Mouse (Mus musculus): ENCODE results near the gene Khk. TPM values are rescaled to one million over a fixed set of nuclear protein-coding genes. Genes with fewer than 3 reads are reported as not detected.
"Not testable (repeated sequence)": the region's sequence is repeated elsewhere in the genome, so short reads cannot be mapped to it uniquely, and the experiment has no call there.

Khk gene
- 9.0 and 11.2 TPM in 2 replicates for polyA plus RNA-seq (2014; fragmentation: Nextera tagmentation; extraction: Ambion mirVana)

GRCm38 (mm10) chr5:30921256-30922033 is at the start of gene Khk:
TSS of gene Khk (plus strand) at chr5:30921431.
- peak within 1 kb of the TSS; percentile 70; the same call in 1 of the 2 replicates for H3K27ac ChIP-seq
- peak within 1 kb of the TSS; percentile 53 for H3K9ac ChIP-seq
- H3K9me3 ChIP-seq (ENCODE audit: control insufficient read depth, low read length) = no peaks in the 10 kb centered on the region
- no peaks in the 10 kb centered on the region for H3K27me3 ChIP-seq (ENCODE audit: control insufficient read depth, insufficient read depth, low read length)
- peaks cover 12% of the 10 kb centered on the region for H3K4me1 ChIP-seq (replicated peaks; ENCODE audit: control insufficient read depth, insufficient read depth, low read length)
- peak; percentile 70 for ATAC-seq (ENCODE audit: low FRiP score)
- H3K4me2 ChIP-seq (replicated peaks) = peak within 1 kb of the TSS; percentile 85
- H3K36me3 ChIP-seq (replicated peaks; ENCODE audit: control insufficient read depth, insufficient read depth) = no peaks in the 10 kb centered on the region
- peak within 1 kb of the TSS; percentile 45 for H3K4me3 ChIP-seq (replicated peaks; ENCODE audit: low read length)
- under 1% methylated on average over 39 of the region's 40 CpGs for WGBS
- DNase-seq (ENCODE audit: low spot score) = peak; percentile 91

- Histone ChIP-seq H3K4me2 (replicated peaks) (no peak overlapping the region), H3K9me3 (ENCODE audit: control insufficient read depth, low read length) (no peaks in the 10 kb centered on the region), H3K4me1 (replicated peaks; ENCODE audit: control insufficient read depth, insufficient read depth, low read length) (peaks cover 15% of the 10 kb centered on the region), H3K9ac (no peak overlapping the region), H3K36me3 (replicated peaks; ENCODE audit: control insufficient read depth, insufficient read depth) (peaks cover 70% of the 10 kb centered on the region), H3K27ac (no peak overlapping the region), H3K27me3 (ENCODE audit: control insufficient read depth, insufficient read depth, low read length) (no peaks in the 10 kb centered on the region), H3K4me3 (replicated peaks; ENCODE audit: low read length) (no peak overlapping the region)
- 95% methylated on average over 9 of the region's 9 CpGs for WGBS
- DNase-seq (ENCODE audit: low spot score) (no peak), ATAC-seq (ENCODE audit: low FRiP score) (no peak)
Observed at GRCm38 (mm10) chr5:30872574-30872973, 48.7 kb upstream of the Khk start.

GRCm38 (mm10) chr5:30874365-30874764 is 46.9 kb upstream of the Khk start:
- Histone ChIP-seq H3K27ac (no peak overlapping the region), H3K9me3 (ENCODE audit: control insufficient read depth, low read length) (no peaks in the 10 kb centered on the region), H3K4me2 (replicated peaks) (no peak overlapping the region), H3K36me3 (replicated peaks; ENCODE audit: control insufficient read depth, insufficient read depth) (peaks cover 72% of the 10 kb centered on the region), H3K9ac (no peak overlapping the region), H3K27me3 (ENCODE audit: control insufficient read depth, insufficient read depth, low read length) (no peaks in the 10 kb centered on the region), H3K4me1 (replicated peaks; ENCODE audit: control insufficient read depth, insufficient read depth, low read length) (peaks cover 10% of the 10 kb centered on the region), H3K4me3 (replicated peaks; ENCODE audit: low read length) (no peak overlapping the region)
- no peak for ATAC-seq (ENCODE audit: low FRiP score)
- no peak for DNase-seq (ENCODE audit: low spot score)
- WGBS = 91% methylated on average over 7 of the region's 7 CpGs

- no peak overlapping the region for H3K27ac ChIP-seq
- no peak overlapping the region for H3K4me2 ChIP-seq (replicated peaks)
- no peak overlapping the region for H3K4me3 ChIP-seq (replicated peaks; ENCODE audit: low read length)
- ATAC-seq (ENCODE audit: low FRiP score) (no peak), DNase-seq (ENCODE audit: low spot score) (no peak)
- no peak overlapping the region for H3K9ac ChIP-seq
- 63% methylated on average over 6 of the region's 6 CpGs for WGBS
- H3K4me1 ChIP-seq (replicated peaks; ENCODE audit: control insufficient read depth, insufficient read depth, low read length) = no peaks in the 10 kb centered on the region
- peaks cover 45% of the 10 kb centered on the region for H3K36me3 ChIP-seq (replicated peaks; ENCODE audit: control insufficient read depth, insufficient read depth)
- H3K9me3 ChIP-seq (ENCODE audit: control insufficient read depth, low read length) = no peaks in the 10 kb centered on the region
- no peaks in the 10 kb centered on the region for H3K27me3 ChIP-seq (ENCODE audit: control insufficient read depth, insufficient read depth, low read length)
Observed at GRCm38 (mm10) chr5:30878616-30879015, 42.6 kb upstream of the Khk start.

GRCm38 (mm10) chr5:30879347-30879943 is 41.8 kb upstream of the Khk start:
- Histone ChIP-seq H3K27ac (no peak overlapping the region), H3K9me3 (ENCODE audit: control insufficient read depth, low read length) (no peaks in the 10 kb centered on the region), H3K4me2 (replicated peaks) (no peak overlapping the region), H3K27me3 (ENCODE audit: control insufficient read depth, insufficient read depth, low read length) (no peaks in the 10 kb centered on the region), H3K9ac (no peak overlapping the region), H3K4me1 (replicated peaks; ENCODE audit: control insufficient read depth, insufficient read depth, low read length) (no peaks in the 10 kb centered on the region), H3K36me3 (replicated peaks; ENCODE audit: control insufficient read depth, insufficient read depth) (peaks cover 36% of the 10 kb centered on the region), H3K4me3 (replicated peaks; ENCODE audit: low read length) (no peak overlapping the region)
- WGBS = 83% methylated on average over 5 of the region's 5 CpGs
- ATAC-seq (ENCODE audit: low FRiP score) (no peak), DNase-seq (ENCODE audit: low spot score) (no peak)

GRCm38 (mm10) chr5:30881839-30882238 is 39.4 kb upstream of the Khk start:
- 83% methylated on average over 4 of the region's 4 CpGs for WGBS
- not testable (repeated sequence) for H3K4me3 ChIP-seq (replicated peaks; ENCODE audit: low read length); H3K4me1 ChIP-seq (replicated peaks; ENCODE audit: control insufficient read depth, insufficient read depth, low read length); ATAC-seq (ENCODE audit: low FRiP score); H3K27ac ChIP-seq; H3K9ac ChIP-seq; H3K4me2 ChIP-seq (replicated peaks); H3K27me3 ChIP-seq (ENCODE audit: control insufficient read depth, insufficient read depth, low read length); H3K9me3 ChIP-seq (ENCODE audit: control insufficient read depth, low read length); DNase-seq (ENCODE audit: low spot score)
- H3K36me3 ChIP-seq (replicated peaks; ENCODE audit: control insufficient read depth, insufficient read depth) = peaks cover 13% of the 10 kb centered on the region

- WGBS = 44% methylated on average over 4 of the region's 4 CpGs
- 0 out of 2 replicates have a peak overlapping the region, but pooled peaks have one; percentile 66 for H3K9ac ChIP-seq
- H3K27me3 ChIP-seq (ENCODE audit: control insufficient read depth, insufficient read depth, low read length) = no peaks in the 10 kb centered on the region
- H3K4me2 ChIP-seq (replicated peaks) = peak overlapping the region; percentile 74
- peaks cover 7% of the 10 kb centered on the region for H3K36me3 ChIP-seq (replicated peaks; ENCODE audit: control insufficient read depth, insufficient read depth)
- no peak overlapping the region for H3K4me3 ChIP-seq (replicated peaks; ENCODE audit: low read length)
- peaks cover 19% of the 10 kb centered on the region for H3K4me1 ChIP-seq (replicated peaks; ENCODE audit: control insufficient read depth, insufficient read depth, low read length)
- DNase-seq (ENCODE audit: low spot score) (no peak), ATAC-seq (ENCODE audit: low FRiP score) (no peak)
- H3K9me3 ChIP-seq (ENCODE audit: control insufficient read depth, low read length) = no peaks in the 10 kb centered on the region
- H3K27ac ChIP-seq = peak overlapping the region; percentile 95; the same call in 1 of the 2 replicates
Observed at GRCm38 (mm10) chr5:30886209-30886608, 35.0 kb upstream of the Khk start.

GRCm38 (mm10) chr5:30886731-30887130 is 34.5 kb upstream of the Khk start:
- H3K27me3 ChIP-seq (ENCODE audit: control insufficient read depth, insufficient read depth, low read length) = no peaks in the 10 kb centered on the region
- peak overlapping the region; percentile 95 for H3K27ac ChIP-seq
- ATAC-seq (ENCODE audit: low FRiP score) (no peak), DNase-seq (ENCODE audit: low spot score) (peak; percentile 53)
- H3K4me1 ChIP-seq (replicated peaks; ENCODE audit: control insufficient read depth, insufficient read depth, low read length) = peaks cover 19% of the 10 kb centered on the region
- H3K9ac ChIP-seq = peak overlapping the region; percentile 66
- 27% methylated on average over 5 of the region's 5 CpGs for WGBS
- no peaks in the 10 kb centered on the region for H3K9me3 ChIP-seq (ENCODE audit: control insufficient read depth, low read length)
- peak overlapping the region; percentile 83 for H3K4me3 ChIP-seq (replicated peaks; ENCODE audit: low read length)
- H3K36me3 ChIP-seq (replicated peaks; ENCODE audit: control insufficient read depth, insufficient read depth) = peaks cover 13% of the 10 kb centered on the region
- peak overlapping the region; percentile 74 for H3K4me2 ChIP-seq (replicated peaks)

- Histone ChIP-seq H3K9ac (peak overlapping the region; percentile 66), H3K4me2 (replicated peaks) (peak overlapping the region; percentile 74), H3K36me3 (replicated peaks; ENCODE audit: control insufficient read depth, insufficient read depth) (peaks cover 19% of the 10 kb centered on the region), H3K4me3 (replicated peaks; ENCODE audit: low read length) (peak overlapping the region; percentile 83), H3K9me3 (ENCODE audit: control insufficient read depth, low read length) (no peaks in the 10 kb centered on the region), H3K4me1 (replicated peaks; ENCODE audit: control insufficient read depth, insufficient read depth, low read length) (peaks cover 19% of the 10 kb centered on the region), H3K27me3 (ENCODE audit: control insufficient read depth, insufficient read depth, low read length) (no peaks in the 10 kb centered on the region), H3K27ac (peak overlapping the region; percentile 95)
- peak; percentile 76 for DNase-seq (ENCODE audit: low spot score)
- ATAC-seq (ENCODE audit: low FRiP score) = peak; percentile 46
- 0% methylated on average over 19 of the region's 19 CpGs for WGBS
Observed at GRCm38 (mm10) chr5:30887331-30887761, 33.9 kb upstream of the Khk start.

All from hindbrain, embryonic 14.5 days (tissue).